In the genomic region with DNA sequence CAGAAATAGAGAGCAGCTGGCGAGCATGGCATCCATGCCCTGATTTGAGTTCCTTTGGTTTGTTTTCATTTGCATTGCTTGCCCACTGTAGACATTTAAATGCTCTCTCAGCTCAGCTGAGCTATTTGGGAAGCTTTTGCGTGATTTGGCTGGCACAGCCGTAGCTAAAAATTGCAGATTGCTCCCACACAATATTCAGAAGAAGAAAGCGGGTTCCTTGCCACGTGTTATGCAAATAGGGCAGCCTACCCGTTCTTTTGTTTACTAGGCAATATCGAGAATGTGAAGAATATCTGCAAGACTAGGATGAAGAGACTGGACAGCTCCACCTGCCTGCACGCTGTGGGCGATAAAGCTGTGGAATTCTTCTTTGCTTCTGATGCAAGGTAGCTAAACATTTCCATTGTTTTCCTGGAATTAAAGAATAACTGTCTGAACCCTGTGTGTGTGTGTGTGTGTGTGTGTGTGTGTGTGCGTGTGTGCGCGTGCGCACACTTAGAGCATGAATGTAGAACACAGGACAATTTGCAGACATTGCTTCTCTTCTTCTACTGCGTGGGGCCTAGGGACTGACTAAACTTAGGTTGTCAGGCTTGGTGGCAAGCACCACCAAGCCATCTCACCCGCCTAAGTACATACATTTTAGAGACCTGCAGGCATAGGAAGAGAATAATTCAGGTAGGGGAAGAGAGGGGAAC, we compare ENCODE assay signal across 10 mouse cellular contexts. TPM values are rescaled to one million over a fixed set of nuclear protein-coding genes. Genes with fewer than 3 reads are reported as not detected.
DNase-seq lines count a peak whose midpoint lies in the region; ATAC-seq and TF ChIP-seq lines count a peak whose summit lies in the region.
"Had no signal": no experiment of that assay in that cellular context is flagged by ENCODE, and none has a peak within 500 bp of the region (broad histone marks: within the 10 kb centered on the region; RNA-seq: fewer than 3 reads in every experiment).

No protein-coding gene starts in this region.

- WGBS in midbrain, embryonic 16.5 days, result 82% methylated on average over 15 of the region's 15 CpGs
- 90% methylated on average over 15 of the region's 15 CpGs for WGBS in midbrain, embryonic 11.5 days

- no peaks in the 10 kb centered on the region for H3K4me1 ChIP-seq in midbrain, embryonic 16.5 days (ENCODE audit: control insufficient read depth, insufficient read depth, low read length)
- no peaks in the 10 kb centered on the region for H3K4me1 ChIP-seq in midbrain, embryonic 11.5 days (ENCODE audit: control insufficient read depth, insufficient read depth, low read length)

- no peak overlapping the region for H3K4me3 ChIP-seq in midbrain, embryonic 16.5 days (ENCODE audit: low read depth, low read length)
- H3K4me3 ChIP-seq in midbrain, embryonic 11.5 days (ENCODE audit: low read depth, low read length), result no peak overlapping the region
- H3K4me3 ChIP-seq in left cerebral cortex, adult 2 months, result no peak overlapping the region
- H3K4me3 ChIP-seq: myocyte had no signal

- H3K4me2 ChIP-seq in midbrain, embryonic 16.5 days (ENCODE audit: low read length), result no peak overlapping the region
- no peak overlapping the region for H3K4me2 ChIP-seq in midbrain, embryonic 11.5 days

- ATAC-seq in midbrain, embryonic 16.5 days, result no peak
- ATAC-seq in midbrain, embryonic 11.5 days (ENCODE audit: low FRiP score), result no peak

- DNase-seq in midbrain, embryonic 11.5 days (ENCODE audit: low spot score, missing footprints), result no peak
- peak; percentile 52 to 70 for DNase-seq in frontal cortex, postnatal 10 days (ENCODE audit: low spot score in 2 of 2)
- peak; percentile 67 to 68 for DNase-seq in left cerebral cortex, adult 2 months (ENCODE audit: extremely low spot score in 1 of 2, low spot score in 2 of 2)
- peak; percentile 98 for DNase-seq in telencephalon, adult 2 months (ENCODE audit: low read depth, low spot score)
- no peak for DNase-seq in thymus, postnatal 14 days
- no peak for DNase-seq in thymus, adult 18-20 months
- DNase-seq: retina, postnatal 1 day had no signal

- H3K9me3 ChIP-seq in midbrain, embryonic 16.5 days (replicated peaks; ENCODE audit: control insufficient read depth, low read length, poor library complexity, severe bottlenecking), result no peaks in the 10 kb centered on the region
- H3K9me3 ChIP-seq in midbrain, embryonic 11.5 days (ENCODE audit: control insufficient read depth, low read length), result no peaks in the 10 kb centered on the region

- H3K27me3 ChIP-seq in midbrain, embryonic 16.5 days (ENCODE audit: control insufficient read depth, insufficient read depth, low read depth, low read length), result no peaks in the 10 kb centered on the region
- no peaks in the 10 kb centered on the region for H3K27me3 ChIP-seq in midbrain, embryonic 11.5 days (ENCODE audit: control insufficient read depth, insufficient read depth, low read length)

- H3K36me3 ChIP-seq in midbrain, embryonic 16.5 days (ENCODE audit: control insufficient read depth, insufficient read depth, low read length), result peaks cover 11% of the 10 kb centered on the region
- no peaks in the 10 kb centered on the region for H3K36me3 ChIP-seq in midbrain, embryonic 11.5 days (ENCODE audit: control insufficient read depth, insufficient read depth, low read length)

- peak; percentile 4; the same call in 1 of the 2 replicates for TF ChIP-seq CTCF in left cerebral cortex, adult 2 months (IDR thresholded peaks at IDR 0.05)

- H3K27ac ChIP-seq in midbrain, embryonic 16.5 days (ENCODE audit: low read length), result peak overlapping the region; percentile 5; the same call in 1 of the 2 replicates
- no peak overlapping the region for H3K27ac ChIP-seq in midbrain, embryonic 11.5 days (ENCODE audit: low read depth, low read length)
- H3K27ac ChIP-seq in left cerebral cortex, adult 2 months, result peak overlapping the region; percentile 69
- H3K27ac ChIP-seq: stomach, postnatal 0 days had no signal

- no peak overlapping the region for H3K9ac ChIP-seq in midbrain, embryonic 16.5 days (ENCODE audit: low read depth, low read length)
- no peak overlapping the region for H3K9ac ChIP-seq in midbrain, embryonic 11.5 days (ENCODE audit: low read length)

- intact Hi-C loops in left cerebral cortex, adult 2 months (cut with DNase I), result loop anchor here (2.0 to 5.0 kb wide), 3 partner anchors 90 to 168 kb away; no protein-coding TSS in a partner anchor

RNA-seq across cellular contexts. Expression of a gene that starts 25.0 kb away (rescaled TPM):
- 6.6 and 6.8 TPM in 2 replicates for polyA plus RNA-seq in midbrain, embryonic 16.5 days (2015; fragmentation: Nextera tagmentation; extraction: Ambion mirVana)
- polyA plus RNA-seq in midbrain, embryonic 11.5 days (2014; fragmentation: Nextera tagmentation; extraction: Ambion mirVana), result 8.7 and 9.9 TPM in 2 replicates
- total RNA-seq in left cerebral cortex, adult 2 months (2021), result 10 to 100 TPM in 1 of 2 experiments, 1 to 10 TPM in 1; 6.2 to 11.4 TPM

RNA-seq across cellular contexts. Expression of a gene that starts 27.5 kb away (rescaled TPM):
- 64.2 and 71.4 TPM in 2 replicates for polyA plus RNA-seq in midbrain, embryonic 16.5 days (2015; fragmentation: Nextera tagmentation; extraction: Ambion mirVana)
- 41.2 and 44.1 TPM in 2 replicates for polyA plus RNA-seq in midbrain, embryonic 11.5 days (2014; fragmentation: Nextera tagmentation; extraction: Ambion mirVana)
- 100 to 1,000 TPM; 221 to 222 TPM for total RNA-seq in left cerebral cortex, adult 2 months (2021)

Comparison
In these comparisons a context has a peak if more than half of its experiments do, and no peak if none do; other contexts are left out.
1. DNase-seq: peak in frontal cortex, postnatal 10 days (2 of 2), left cerebral cortex, adult 2 months (2 of 2) and telencephalon, adult 2 months (single experiment); none in midbrain, embryonic 11.5 days (single experiment), thymus, postnatal 14 days (single experiment) and thymus, adult 18-20 months (0 of 2).